Mouse (Mus musculus) liver, adult 2 months (tissue): ENCODE measurements at regions not wholly inside any gene's neighbourhood (a gene's known extent, or its start where the extent isn't known, plus 50 kb on each side); places are given as distances from the start of the nearest gene placed in this dataset.
A peak's percentile ranks its signal among the peaks of the same experiment; 100 is the strongest.

ENCODE experiments used
- DNase-seq: peaks from one replicate; pipeline ENCODE4 v3.0.0-alpha.2; 2011; ENCODE audit warnings: low read depth, low spot score; ENCODE audit errors: extremely low read depth
- H3K27ac ChIP-seq: fragments of 200-500 bp; replicated peaks from 2 replicates; pipeline ENCODE4 v1.5.1; 2012; ENCODE audit warnings: low read depth, mild to moderate bottlenecking, control low read depth, inconsistent platforms, low read length; ENCODE audit not compliant: insufficient read depth
- H3K27me3 ChIP-seq: fragments of 200-500 bp; 2 replicates; pipeline ENCODE4 v1.6.1; 2012; ENCODE audit warnings: mild to moderate bottlenecking, moderate library complexity, low read length, inconsistent platforms; ENCODE audit not compliant: control insufficient read depth, insufficient read depth
- H3K36me3 ChIP-seq: fragments of 200-500 bp; 2 replicates; pipeline ENCODE4 v1.6.1; 2012; ENCODE audit warnings: low read length, inconsistent platforms; ENCODE audit not compliant: control insufficient read depth, insufficient read depth
- H3K4me1 ChIP-seq: fragments of 200-500 bp; 2 replicates; pipeline ENCODE4 v1.6.1; 2011; ENCODE audit warnings: low read length; ENCODE audit not compliant: control insufficient read depth, insufficient read depth
- H3K4me3 ChIP-seq: fragments of 200-500 bp; 2 replicates; pipeline ENCODE4 v1.5.1; 2011; ENCODE audit warnings: low read depth, mild to moderate bottlenecking, control low read depth, low read length, moderate library complexity; ENCODE audit not compliant: insufficient read depth
- H3K79me2 ChIP-seq: fragments of 200-500 bp; 2 replicates; pipeline ENCODE4 v1.6.1; 2012; ENCODE audit warnings: inconsistent platforms, mild to moderate bottlenecking, low read length, moderate library complexity; ENCODE audit not compliant: control insufficient read depth, insufficient read depth
- H3K9ac ChIP-seq: fragments of 200-500 bp; 2 replicates; pipeline ENCODE4 v1.6.1; 2012; ENCODE audit warnings: low read depth, mild to moderate bottlenecking, control low read depth, inconsistent platforms, low read length
- CTCF ChIP-seq: fragments of 200-500 bp; IDR thresholded peaks from 2 replicates; pipeline ENCODE4 v1.5.1; 2011; ENCODE audit warnings: low read depth, low read length, control low read depth
- POLR2A ChIP-seq: fragments of 200-500 bp; IDR thresholded peaks from 2 replicates; pipeline ENCODE4 v1.6.1; 2011; ENCODE audit warnings: low read length, control low read depth; ENCODE audit not compliant: insufficient read depth; ENCODE audit errors: extremely low read depth
- WGBS: fragments of 180-500 bp; shearing (Covaris S2); methylation state at CpG from one replicate; pipeline ENCODE4 v1.1.7; 2018; 5-methylcytosine and 5-hydroxymethylcytosine counted together

- TF ChIP-seq POLR2A = no peak
- TF ChIP-seq CTCF = no peak
- Histone ChIP-seq H3K4me3 (peak overlapping the region; percentile 31; the same call in 1 of the 2 replicates), H3K9ac (no peak overlapping the region), H3K36me3 (no peaks in the 10 kb centered on the region), H3K79me2 (no peaks in the 10 kb centered on the region), H3K27ac (no peak overlapping the region), H3K27me3 (no peaks in the 10 kb centered on the region), H3K4me1 (peaks cover 1% of the 10 kb centered on the region; the same call in 1 of the 2 replicates)
- no peak for DNase-seq
- WGBS = 28% methylated on average over 10 of the region's 10 CpGs
Observed at GRCm38 (mm10) chr4:9136188-9136569, 897.3 kb upstream of the Car8 start.

GRCm38 (mm10) chr4:9135481-9136187 is 896.8 kb upstream of the Car8 start:
- Histone ChIP-seq H3K4me1 (peaks cover 1% of the 10 kb centered on the region; the same call in 1 of the 2 replicates), H3K36me3 (no peaks in the 10 kb centered on the region), H3K27me3 (no peaks in the 10 kb centered on the region), H3K79me2 (no peaks in the 10 kb centered on the region), H3K27ac (no peak overlapping the region), H3K4me3 (no peak overlapping the region), H3K9ac (no peak overlapping the region)
- WGBS = 10% methylated on average over 21 of the region's 21 CpGs
- peak; percentile 42 for DNase-seq
- TF ChIP-seq CTCF = peak; percentile 95
- TF ChIP-seq POLR2A = no peak

GRCm38 (mm10) chr4:9133695-9134094 is 894.9 kb upstream of the Car8 start:
- no peaks in the 10 kb centered on the region for H3K79me2 ChIP-seq
- no peak overlapping the region for H3K4me3 ChIP-seq
- H3K9ac ChIP-seq = no peak overlapping the region
- no peaks in the 10 kb centered on the region for H3K36me3 ChIP-seq
- no peaks in the 10 kb centered on the region for H3K27me3 ChIP-seq
- WGBS = 80% methylated on average over 2 of the region's 2 CpGs
- no peak for TF ChIP-seq CTCF
- TF ChIP-seq POLR2A = no peak
- no peak overlapping the region for H3K27ac ChIP-seq
- H3K4me1 ChIP-seq = peaks cover 1% of the 10 kb centered on the region; the same call in 1 of the 2 replicates
- DNase-seq = no peak

DNA sequence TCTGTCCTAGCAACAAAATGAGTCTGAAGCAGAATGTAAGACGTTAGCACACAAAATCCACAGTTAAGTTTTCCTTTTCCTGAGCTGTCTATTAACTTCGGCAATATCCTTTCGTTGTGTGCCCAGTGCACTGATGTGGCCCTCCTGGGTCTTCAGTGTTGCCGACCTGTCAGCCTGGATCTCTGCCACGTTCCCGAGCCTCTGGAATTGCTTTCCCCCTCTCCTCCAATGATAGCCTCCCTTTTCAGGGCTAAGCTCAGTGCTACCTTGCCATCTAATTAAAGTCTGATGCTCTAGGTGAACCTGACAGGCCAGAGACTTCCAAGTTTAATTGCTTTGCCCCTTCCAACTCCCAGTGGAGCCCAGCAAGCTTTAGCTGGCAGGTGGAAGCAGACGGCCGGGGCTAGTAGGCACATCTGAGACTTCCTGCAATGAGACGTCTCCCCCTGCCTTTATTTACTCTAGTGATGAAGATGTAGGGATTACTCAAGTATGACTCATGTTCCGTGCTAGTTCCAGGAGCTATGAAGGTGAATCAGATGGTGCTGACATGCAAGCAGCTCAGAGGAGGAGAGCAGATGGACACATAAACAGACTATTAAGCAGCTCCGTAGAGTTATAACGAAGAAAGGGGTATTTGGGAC is 894.3 kb upstream of the Car8 start:
- Histone ChIP-seq H3K9ac (no peak overlapping the region), H3K4me1 (peaks cover 1% of the 10 kb centered on the region; the same call in 1 of the 2 replicates), H3K27ac (no peak overlapping the region), H3K36me3 (no peaks in the 10 kb centered on the region), H3K79me2 (no peaks in the 10 kb centered on the region), H3K4me3 (no peak overlapping the region), H3K27me3 (no peaks in the 10 kb centered on the region)
- DNase-seq = no peak
- 76% methylated on average over 12 of the region's 12 CpGs for WGBS
- TF ChIP-seq CTCF (no peak), POLR2A (no peak)

- 88% methylated on average over 6 of the region's 6 CpGs for WGBS
- no peak overlapping the region for H3K4me3 ChIP-seq
- no peak overlapping the region for H3K27ac ChIP-seq
- H3K4me1 ChIP-seq = peaks cover 1% of the 10 kb centered on the region; the same call in 1 of the 2 replicates
- no peak for TF ChIP-seq CTCF
- no peak for TF ChIP-seq POLR2A
- H3K27me3 ChIP-seq = no peaks in the 10 kb centered on the region
- H3K79me2 ChIP-seq = no peaks in the 10 kb centered on the region
- no peak overlapping the region for H3K9ac ChIP-seq
- no peaks in the 10 kb centered on the region for H3K36me3 ChIP-seq
- DNase-seq = no peak
Observed at GRCm38 (mm10) chr4:9132356-9132755, 893.5 kb upstream of the Car8 start.

DNA sequence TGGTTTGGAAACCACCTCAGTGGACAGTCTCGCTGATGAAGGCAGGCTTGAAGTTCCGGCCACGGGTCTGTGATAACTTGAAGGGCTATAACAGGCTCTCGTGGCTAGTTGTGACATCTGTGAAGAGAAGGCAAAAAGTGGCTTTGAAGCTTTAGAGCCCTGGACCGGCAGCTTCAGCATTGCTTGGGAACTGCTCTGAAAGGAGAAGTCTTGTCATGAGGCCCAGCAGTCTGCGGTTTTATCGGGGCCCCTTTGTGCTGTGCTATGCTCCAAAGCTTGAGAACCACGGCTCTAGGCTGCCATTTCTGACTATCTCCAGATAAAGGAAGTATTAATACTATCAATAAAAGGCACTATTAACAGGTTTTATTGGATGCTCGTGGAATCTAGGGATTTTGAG is 892.8 kb upstream of the Car8 start:
- Histone ChIP-seq H3K27ac (no peak overlapping the region), H3K27me3 (no peaks in the 10 kb centered on the region), H3K79me2 (no peaks in the 10 kb centered on the region), H3K4me3 (no peak overlapping the region), H3K9ac (no peak overlapping the region), H3K36me3 (no peaks in the 10 kb centered on the region), H3K4me1 (peaks cover 1% of the 10 kb centered on the region; the same call in 1 of the 2 replicates)
- no peak for DNase-seq
- no peak for TF ChIP-seq CTCF
- no peak for TF ChIP-seq POLR2A
- 85% methylated on average over 9 of the region's 9 CpGs for WGBS
